Mouse (Mus musculus): ENCODE results near the gene Lin7b.

DNA sequence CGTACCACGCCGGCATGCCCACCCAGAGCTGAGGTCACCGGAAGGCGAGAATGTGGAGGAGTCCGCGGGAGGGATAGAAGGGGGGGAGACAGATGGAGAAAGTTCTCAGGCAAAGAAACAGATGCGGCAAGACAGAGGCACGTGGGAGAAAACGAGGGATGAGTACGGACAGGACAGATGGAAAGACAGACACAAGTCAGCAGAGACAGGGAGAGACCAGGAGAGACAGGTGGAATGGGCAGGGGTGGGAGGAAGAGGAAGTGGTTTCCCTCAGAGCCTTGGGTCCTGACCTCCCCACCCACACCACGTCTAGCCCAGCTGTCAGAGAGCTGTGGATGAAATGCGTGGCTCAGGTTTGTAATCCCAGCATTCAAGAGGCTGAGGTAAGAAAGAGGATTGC, 23.5 kb downstream of the Lin7b start:
- TF ChIP-seq POLR2A (IDR thresholded peaks at IDR 0.05; ENCODE audit: borderline replicate concordance, control insufficient read depth, low read depth, low read length) (no peak), CTCF (IDR thresholded peaks at IDR 0.05; ENCODE audit: control insufficient read depth, insufficient read depth, low read length) (no peak)

Data from bone marrow, adult 2 months (tissue).